Mouse (Mus musculus): ENCODE results near the gene Olfr983. TPM values are rescaled to one million over a fixed set of nuclear protein-coding genes. Genes with fewer than 3 reads are reported as not detected.

Gene Olfr983
- polyA plus RNA-seq (2015; fragmentation: Nextera tagmentation; extraction: Ambion mirVana): not detected in 2 replicates

GRCm38 (mm10) chr9:40093495-40093894, at the start of gene Olfr983:
TSS of gene Olfr983 (minus strand) at chr9:40093595.

DNA sequence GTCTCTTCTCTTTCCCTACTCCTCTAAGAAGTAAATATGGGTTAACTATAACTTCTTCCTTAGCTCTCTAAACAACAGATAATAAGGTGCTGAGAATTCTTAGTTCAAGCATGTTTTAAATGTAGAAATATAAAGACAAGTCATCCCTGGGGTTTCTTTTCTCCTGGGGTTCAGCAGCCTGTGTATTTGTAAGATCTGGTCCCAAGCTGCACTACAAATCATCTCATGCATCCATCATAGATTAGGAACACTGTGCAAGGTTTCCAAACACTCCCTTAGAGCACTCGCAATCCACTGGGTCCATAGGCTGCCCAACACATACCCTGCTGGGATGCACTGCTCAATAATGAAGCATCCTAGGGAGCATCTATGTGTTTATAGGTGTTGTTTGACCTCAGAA, 36.7 kb upstream of the Olfr983 start, which contains the start of gene Olfr985:
Gene Olfr985 (minus strand): TSS at position 101 of the 400 bp plus-strand sequence.

DNA sequence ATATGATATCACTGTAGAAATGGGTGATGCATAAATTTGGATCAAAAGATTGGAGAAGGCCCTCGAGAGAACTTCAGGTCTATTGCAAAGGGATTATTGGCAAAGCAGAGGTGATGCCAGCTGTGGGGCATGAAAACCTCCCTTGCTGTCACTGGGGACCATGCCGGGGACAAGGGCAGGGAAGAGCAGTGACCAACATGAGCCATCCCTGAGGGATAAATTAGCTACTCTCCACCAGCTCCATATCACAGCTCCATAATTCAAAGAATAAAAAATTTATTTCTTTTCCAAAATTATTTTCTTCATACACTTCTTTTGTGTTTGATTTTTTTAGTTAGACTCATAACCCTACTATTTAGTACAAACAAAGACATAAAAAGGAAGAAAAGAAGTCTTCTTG, 20.7 kb upstream of the Olfr983 start, which contains the start of gene Olfr984:
Gene Olfr984 (minus strand): TSS at position 101 of the 400 bp plus-strand sequence.

DNA sequence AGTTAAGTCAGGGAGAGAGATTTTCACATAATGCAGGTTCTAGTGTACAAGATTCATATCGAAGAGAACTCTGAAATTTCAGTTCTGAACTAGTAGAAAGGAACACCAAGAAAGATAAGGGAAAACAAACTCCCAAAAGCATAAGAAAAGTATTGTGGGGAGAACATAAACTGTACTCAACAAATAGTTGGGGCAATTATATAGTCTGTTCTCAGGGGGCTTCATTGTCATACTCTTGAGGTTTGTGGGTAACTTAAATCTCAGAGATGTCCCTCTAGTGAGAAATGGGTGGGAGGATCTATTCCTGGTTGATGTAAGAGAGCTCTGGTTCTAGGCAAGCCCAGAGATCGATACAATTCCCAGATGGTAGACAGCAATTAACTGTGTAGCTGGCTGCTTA, 19.9 kb downstream of the Olfr983 start, which contains the start of gene Olfr982:
Gene Olfr982 (plus strand): TSS at position 301 of the 400 bp plus-strand sequence.

Other genes starting within 250 kb of the Olfr983 start
- gene Olfr972, start 227.2 kb downstream of the Olfr983 start, polyA plus RNA-seq (2015; fragmentation: Nextera tagmentation; extraction: Ambion mirVana): not detected in 2 replicates
- not detected in 2 replicates for gene Olfr229, start 186.3 kb downstream of the Olfr983 start, polyA plus RNA-seq (2015; fragmentation: Nextera tagmentation; extraction: Ambion mirVana)
- gene Olfr974, start 156.1 kb downstream of the Olfr983 start, polyA plus RNA-seq (2015; fragmentation: Nextera tagmentation; extraction: Ambion mirVana): not detected in 2 replicates
- not detected in 2 replicates for gene Olfr975, start 141.5 kb downstream of the Olfr983 start, polyA plus RNA-seq (2015; fragmentation: Nextera tagmentation; extraction: Ambion mirVana)
- gene Olfr976, start 132.5 kb downstream of the Olfr983 start, polyA plus RNA-seq (2015; fragmentation: Nextera tagmentation; extraction: Ambion mirVana): not detected in 2 replicates
- gene Olfr978, start 101.5 kb downstream of the Olfr983 start, polyA plus RNA-seq (2015; fragmentation: Nextera tagmentation; extraction: Ambion mirVana): not detected in 2 replicates
- gene Olfr979, start 90.1 kb downstream of the Olfr983 start, polyA plus RNA-seq (2015; fragmentation: Nextera tagmentation; extraction: Ambion mirVana): not detected in 2 replicates
- gene Olfr980, start 84.0 kb downstream of the Olfr983 start, polyA plus RNA-seq (2015; fragmentation: Nextera tagmentation; extraction: Ambion mirVana): not detected in 2 replicates
- not detected in 2 replicates for gene Olfr981, start 72.1 kb downstream of the Olfr983 start, polyA plus RNA-seq (2015; fragmentation: Nextera tagmentation; extraction: Ambion mirVana)
- not detected in 2 replicates for gene Olfr982, start 19.8 kb downstream of the Olfr983 start, polyA plus RNA-seq (2015; fragmentation: Nextera tagmentation; extraction: Ambion mirVana)
- gene Olfr984, start 20.6 kb upstream of the Olfr983 start, polyA plus RNA-seq (2015; fragmentation: Nextera tagmentation; extraction: Ambion mirVana): not detected in 2 replicates
- gene Olfr985, start 36.6 kb upstream of the Olfr983 start, polyA plus RNA-seq (2015; fragmentation: Nextera tagmentation; extraction: Ambion mirVana): not detected in 2 replicates
- not detected in 2 replicates for gene Tmem225, start 54.5 kb upstream of the Olfr983 start, polyA plus RNA-seq (2015; fragmentation: Nextera tagmentation; extraction: Ambion mirVana)
- not detected in 2 replicates for gene Olfr986, start 87.3 kb upstream of the Olfr983 start, polyA plus RNA-seq (2015; fragmentation: Nextera tagmentation; extraction: Ambion mirVana)
- gene Zfp202, start 98.7 kb upstream of the Olfr983 start, polyA plus RNA-seq (2015; fragmentation: Nextera tagmentation; extraction: Ambion mirVana): 2.4 and 2.5 TPM in 2 replicates
- gene Scn3b, start 175.6 kb upstream of the Olfr983 start, polyA plus RNA-seq (2015; fragmentation: Nextera tagmentation; extraction: Ambion mirVana): 3.4 and 4.9 TPM in 2 replicates

Measured in urinary bladder, postnatal 0 days (tissue).